Mouse (Mus musculus) lung, adult 18-20 months (tissue): ENCODE measurements around the gene Elac2.

Source experiments
- DNase-seq, 2 experiments: peaks; one replicate each; pipeline ENCODE4 v3.0.0; 2022; ENCODE audit warnings: mixed read lengths in 2 of 2

The Elac2 gene

DNA sequence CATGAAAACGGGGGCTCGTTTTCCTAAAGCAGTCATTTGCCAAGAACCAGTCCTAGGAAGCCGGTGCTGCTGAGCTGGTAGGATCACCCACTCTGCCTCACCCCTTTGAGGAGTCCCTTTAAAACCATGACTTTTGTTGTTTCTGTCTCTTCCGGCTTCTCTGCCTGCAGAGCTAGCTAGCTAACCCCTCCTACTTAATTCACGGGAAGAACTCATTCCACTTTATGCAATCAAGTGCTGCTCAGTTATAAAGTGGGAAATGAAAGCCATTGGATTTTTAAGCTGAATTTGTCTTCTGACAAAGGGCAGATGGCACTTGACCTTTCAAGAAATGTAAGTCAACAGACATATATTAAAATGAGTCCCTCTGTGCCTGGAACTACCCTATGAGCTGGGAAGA lies 49.2 kb downstream of the Elac2 start:
- no peak for DNase-seq

DNA sequence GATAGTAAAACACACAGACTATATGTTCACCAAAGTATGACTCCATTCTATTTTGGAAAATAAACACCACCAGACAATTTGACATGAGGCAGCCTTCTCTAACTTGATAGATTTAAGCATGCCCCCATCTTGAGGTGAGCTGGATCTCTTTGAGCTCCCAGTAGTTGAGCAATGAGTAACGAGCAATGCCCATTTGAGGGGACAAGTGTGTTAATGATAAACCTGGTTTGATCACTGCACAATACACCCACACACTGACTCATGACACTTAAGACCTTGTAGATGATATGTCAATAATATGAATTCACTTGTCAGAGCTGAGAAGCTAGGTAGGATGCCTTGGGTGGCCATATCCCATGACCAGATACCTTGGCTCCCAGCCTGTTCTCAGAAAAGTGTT lies 51.4 kb downstream of the Elac2 start:
- no peak for DNase-seq

DNA sequence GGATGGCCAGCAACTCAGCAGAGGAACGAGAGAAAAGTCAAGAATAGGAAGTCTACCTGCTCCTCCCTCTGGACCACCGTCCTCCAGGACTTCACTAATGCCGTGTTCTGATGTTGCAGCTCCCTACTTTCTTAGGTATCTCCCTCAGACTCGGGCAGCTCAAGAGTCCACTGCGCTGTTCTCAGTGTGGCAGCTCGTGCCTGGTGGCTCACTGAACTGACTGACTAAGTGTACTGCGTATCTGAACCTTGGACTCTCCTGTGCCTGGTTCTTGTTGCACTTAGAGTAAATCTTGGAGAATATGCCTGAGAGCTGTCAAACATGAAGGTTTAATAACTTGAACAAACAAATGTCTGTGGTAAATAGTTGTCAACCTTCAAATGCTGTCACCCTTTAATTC lies 53.4 kb downstream of the Elac2 start:
- DNase-seq: no peak

DNA sequence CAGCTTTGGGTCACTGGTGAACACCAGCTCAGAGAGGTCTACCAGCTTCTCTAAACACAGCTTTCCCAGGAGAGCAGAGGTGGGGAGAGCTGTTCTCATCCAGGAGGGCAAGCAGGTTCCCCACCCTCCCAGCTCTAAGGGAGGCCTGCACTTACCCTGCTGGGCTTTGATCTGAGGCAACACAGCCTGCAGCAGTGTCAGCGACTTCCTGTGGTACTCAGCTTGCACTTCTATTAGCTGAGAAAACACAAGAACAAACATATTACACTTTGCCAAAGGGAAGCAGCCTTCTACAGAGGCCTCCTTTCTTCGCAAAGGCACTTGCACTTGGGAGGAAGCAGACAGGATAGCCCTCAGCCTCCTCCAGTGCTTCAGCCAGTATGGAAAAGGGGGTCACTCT lies 60.2 kb downstream of the Elac2 start:
- peak in 1 of 2 experiments; percentile 27 for DNase-seq

DNA sequence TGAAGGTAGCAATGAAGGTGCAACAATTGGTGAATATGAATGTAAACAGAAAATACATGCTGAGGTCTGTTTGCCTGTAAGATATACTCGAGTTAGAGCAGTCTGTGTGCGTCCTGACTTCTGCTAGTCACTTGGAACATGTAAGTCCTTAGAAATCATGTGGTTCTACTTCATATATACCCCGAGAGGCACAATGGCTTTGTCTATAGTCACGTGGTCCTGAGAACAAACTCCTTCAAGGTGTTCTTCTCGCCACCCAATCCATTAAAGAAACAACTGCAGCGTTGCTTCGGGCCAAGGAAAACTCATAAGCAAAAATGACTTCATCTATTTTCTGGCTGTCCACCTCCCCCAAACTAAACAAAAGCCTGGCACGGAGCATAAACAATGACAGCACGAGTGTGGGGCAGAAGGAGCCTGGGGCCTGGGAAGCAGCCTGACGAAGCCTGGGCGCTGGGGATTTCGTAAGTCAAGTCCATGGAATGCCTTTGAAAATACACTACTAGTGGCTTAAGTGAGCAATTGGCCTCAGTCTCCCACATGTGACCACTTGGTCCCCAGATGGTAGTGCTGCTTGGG lies 60.8 kb downstream of the Elac2 start:
- peak; percentile 81 to 84 for DNase-seq

DNA sequence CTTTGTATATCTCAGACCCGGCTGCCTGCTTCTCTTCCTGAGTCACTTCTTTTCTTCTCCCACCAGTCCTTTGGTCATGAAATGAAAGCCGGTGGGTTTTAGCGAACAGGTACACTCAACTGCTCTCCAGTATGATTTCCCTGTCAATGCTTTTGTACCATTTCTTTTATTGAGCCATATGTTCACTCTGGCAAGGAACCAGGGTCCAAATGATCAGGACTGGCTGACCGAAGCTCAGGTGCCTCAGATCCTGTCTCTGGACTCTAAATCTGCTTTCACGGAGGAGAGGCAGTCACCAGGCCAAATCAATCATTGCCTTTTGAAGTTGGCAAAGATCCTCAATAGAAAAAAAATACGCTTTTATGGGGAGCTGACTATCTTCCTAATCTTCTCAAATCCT lies 61.7 kb downstream of the Elac2 start:
- DNase-seq: no peak

DNA sequence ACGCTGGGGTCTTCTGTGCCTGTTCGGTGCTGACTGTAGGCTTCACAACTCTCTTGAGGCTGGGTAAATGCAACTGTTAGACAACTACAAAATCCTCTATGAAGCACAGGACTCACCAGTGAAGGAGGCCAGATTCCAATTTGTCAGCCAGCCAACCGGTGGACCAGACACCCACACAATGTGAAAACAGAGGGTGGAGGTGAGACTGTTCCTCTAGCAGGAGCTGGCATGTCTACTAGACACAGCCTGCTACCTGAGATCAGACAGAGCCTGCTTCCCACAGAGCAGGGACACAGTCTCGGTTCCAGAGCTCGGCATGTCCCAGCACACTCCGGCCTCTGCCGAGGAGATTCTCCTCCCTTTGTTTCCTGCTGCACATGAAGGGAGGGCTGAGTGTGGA lies 70.3 kb downstream of the Elac2 start:
- no peak for DNase-seq

DNA sequence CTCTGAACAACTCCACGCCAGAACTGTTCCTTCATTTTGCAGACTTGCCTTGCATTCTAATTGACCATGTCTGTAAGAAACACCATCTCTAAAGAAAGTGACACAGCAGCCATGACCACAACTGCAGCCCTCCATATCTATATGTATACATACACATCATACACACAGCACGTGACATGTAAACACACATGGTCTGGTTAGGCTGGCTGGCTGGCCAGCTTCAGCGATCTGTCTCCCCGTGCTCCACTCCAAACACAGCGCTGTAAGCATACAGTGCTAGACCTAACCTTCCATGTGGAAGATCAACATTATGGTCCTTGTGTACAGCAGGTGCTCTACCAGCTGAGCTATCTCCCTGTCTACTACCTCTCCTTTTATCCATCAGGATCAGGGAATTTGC lies 72.0 kb downstream of the Elac2 start:
- no peak for DNase-seq
